Mouse (Mus musculus) E14TG2a.4 (cell line): ENCODE measurements around the gene Usp5.

Experiments used
- CTCF ChIP-seq: conservative IDR thresholded peaks from 2 replicates; pipeline ENCODE4 v1.5.1; 2014; ENCODE audit warnings: low read length
- POU5F1 ChIP-seq: IDR thresholded peaks from 2 replicates; pipeline ENCODE4 v1.6.1; 2014; ENCODE audit warnings: low read length, borderline replicate concordance

- no peak for TF ChIP-seq CTCF
- TF ChIP-seq POU5F1: no peak
These were observed 766 bp upstream of the Usp5 start for GRCm38 (mm10) chr6:124829799-124830700.
